Mouse (Mus musculus): ENCODE results near the gene Tldc2.

The Tldc2 gene

GRCm38 (mm10) chr2:157078059-157078792, 8.6 kb upstream of the Tldc2 start:
- DNase-seq (ENCODE audit: extremely low spot score), result peak; percentile 47

- peak; percentile 90 for DNase-seq (ENCODE audit: extremely low spot score)
Measured at GRCm38 (mm10) chr2:157078793-157079700, 7.8 kb upstream of the Tldc2 start, which contains the start of gene Soga1. Soga1 (minus strand) TSS chr2:157079254.

- no peak for DNase-seq (ENCODE audit: extremely low spot score)
Measured at GRCm38 (mm10) chr2:157079701-157080180, 7.1 kb upstream of the Tldc2 start.

GRCm38 (mm10) chr2:157081331-157081730, 5.5 kb upstream of the Tldc2 start:
- no peak for DNase-seq (ENCODE audit: extremely low spot score)

GRCm38 (mm10) chr2:157081960-157082359, 4.9 kb upstream of the Tldc2 start:
- DNase-seq (ENCODE audit: extremely low spot score), result no peak

- DNase-seq (ENCODE audit: extremely low spot score), result no peak
Measured at GRCm38 (mm10) chr2:157084831-157085585, 1.8 kb upstream of the Tldc2 start.

GRCm38 (mm10) chr2:157087536-157088317, 872 bp downstream of the Tldc2 start:
- no peak for DNase-seq (ENCODE audit: extremely low spot score)

GRCm38 (mm10) chr2:157092024-157092423, 5.2 kb downstream of the Tldc2 start:
- no peak for DNase-seq (ENCODE audit: extremely low spot score)

GRCm38 (mm10) chr2:157095005-157095755, 8.3 kb downstream of the Tldc2 start:
- DNase-seq (ENCODE audit: extremely low spot score), result peak; percentile 67

GRCm38 (mm10) chr2:157099532-157100318, 12.9 kb downstream of the Tldc2 start:
- DNase-seq (ENCODE audit: extremely low spot score), result no peak

GRCm38 (mm10) chr2:157100319-157100605, 13.4 kb downstream of the Tldc2 start:
- no peak for DNase-seq (ENCODE audit: extremely low spot score)

GRCm38 (mm10) chr2:157101650-157102049, 14.8 kb downstream of the Tldc2 start:
- no peak for DNase-seq (ENCODE audit: extremely low spot score)

GRCm38 (mm10) chr2:157102256-157102655, 15.4 kb downstream of the Tldc2 start:
- DNase-seq (ENCODE audit: extremely low spot score), result no peak

GRCm38 (mm10) chr2:157104454-157104853, 17.6 kb downstream of the Tldc2 start:
- no peak for DNase-seq (ENCODE audit: extremely low spot score)

- no peak for DNase-seq (ENCODE audit: extremely low spot score)
Measured at GRCm38 (mm10) chr2:157108236-157108635, 21.4 kb downstream of the Tldc2 start.

GRCm38 (mm10) chr2:157116964-157117363, 30.1 kb downstream of the Tldc2 start:
- DNase-seq (ENCODE audit: extremely low spot score), result peak; percentile 36

- DNase-seq (ENCODE audit: extremely low spot score), result no peak
Measured at GRCm38 (mm10) chr2:157118556-157118955, 31.7 kb downstream of the Tldc2 start.

- no peak for DNase-seq (ENCODE audit: extremely low spot score)
Measured at GRCm38 (mm10) chr2:157119075-157119474, 32.2 kb downstream of the Tldc2 start.

- DNase-seq (ENCODE audit: extremely low spot score), result no peak
Measured at GRCm38 (mm10) chr2:157121766-157122165, 34.9 kb downstream of the Tldc2 start.

GRCm38 (mm10) chr2:157125246-157125645, 38.4 kb downstream of the Tldc2 start:
- DNase-seq (ENCODE audit: extremely low spot score), result no peak
